Mouse (Mus musculus) mature B cell (primary cell): ENCODE results near the gene Mapk1ip1l.

Experiments
- in situ Hi-C: fragments of 300-500 bp; cut with MboI; formaldehyde crosslinking; loops from 2 replicates; pipeline ENCODE4 v1.14.3; 2019

Mapk1ip1l gene

DNA sequence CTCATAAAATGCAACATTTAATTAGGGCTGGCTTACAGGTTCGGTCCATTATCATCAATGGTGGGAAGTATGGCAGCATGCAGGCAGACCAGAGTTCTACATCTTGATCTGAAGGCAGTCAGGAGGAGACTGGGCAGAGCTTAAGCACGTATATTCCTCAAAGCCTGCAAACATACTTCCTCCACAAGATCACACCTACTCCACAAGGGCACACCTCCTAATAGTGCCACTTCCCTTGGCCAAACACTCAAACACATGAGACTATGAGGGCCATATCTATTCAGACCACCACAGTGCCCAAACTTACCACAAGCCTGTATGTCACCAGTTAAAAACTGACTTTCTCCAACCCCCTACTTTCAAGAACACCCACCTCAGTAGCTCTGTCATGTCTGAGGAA is 63.4 kb downstream of the Mapk1ip1l start:
- in situ Hi-C loops, result no loop called here

DNA sequence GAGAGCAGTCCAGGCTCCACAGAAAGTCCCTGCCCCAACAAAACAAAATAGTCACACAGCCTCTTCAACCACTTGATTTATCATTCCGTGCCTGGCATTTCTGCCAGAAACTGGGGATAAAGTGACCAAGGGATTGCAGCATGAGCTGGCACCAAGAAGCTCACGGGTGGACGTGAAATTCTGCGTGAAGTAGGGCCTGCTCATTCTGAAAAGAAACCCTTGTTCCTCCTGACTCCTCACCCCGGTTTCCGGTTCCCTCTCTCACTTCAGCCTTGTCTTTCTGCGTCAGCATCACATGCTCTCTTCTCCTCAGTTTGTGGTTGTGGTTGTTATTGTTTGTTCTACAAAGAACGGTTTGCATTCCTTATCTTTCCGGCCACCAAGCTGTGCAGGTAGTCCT is 63.8 kb downstream of the Mapk1ip1l start:
- in situ Hi-C loops, result no loop called here

DNA sequence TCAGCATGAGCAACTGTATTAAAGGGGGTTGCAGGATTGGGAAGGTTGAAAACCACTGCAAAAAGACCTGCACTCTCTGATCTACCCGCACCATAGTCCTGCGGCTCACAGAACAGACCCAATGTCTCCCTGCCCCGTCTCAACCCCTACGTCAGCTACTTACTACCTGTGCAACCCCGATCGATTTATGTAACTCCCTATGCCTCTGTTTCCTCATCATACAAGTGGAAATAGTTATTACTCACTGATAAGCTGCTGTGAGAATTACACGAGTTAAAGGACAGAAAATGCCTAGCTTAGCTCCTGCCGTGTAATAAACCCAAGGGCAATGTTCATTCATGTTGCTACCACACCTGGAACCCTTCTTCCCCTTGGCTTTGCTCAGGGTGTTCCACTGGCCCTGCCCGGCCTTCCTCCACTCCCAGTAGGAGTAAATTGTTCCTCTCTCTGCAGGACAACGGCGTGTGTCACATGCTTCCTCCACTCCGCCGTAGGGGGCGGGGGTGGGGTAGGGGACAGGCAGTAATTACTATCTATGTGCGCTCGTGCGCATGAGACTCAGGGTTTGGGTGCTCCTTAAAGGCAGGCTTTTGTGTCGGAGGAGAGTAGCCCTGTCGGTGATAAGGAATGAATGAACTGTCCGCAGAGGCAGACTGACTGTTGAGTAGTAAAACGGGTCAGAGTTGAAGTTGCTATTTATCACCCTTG is 66.8 kb downstream of the Mapk1ip1l start:
- in situ Hi-C loops, result no loop called here

DNA sequence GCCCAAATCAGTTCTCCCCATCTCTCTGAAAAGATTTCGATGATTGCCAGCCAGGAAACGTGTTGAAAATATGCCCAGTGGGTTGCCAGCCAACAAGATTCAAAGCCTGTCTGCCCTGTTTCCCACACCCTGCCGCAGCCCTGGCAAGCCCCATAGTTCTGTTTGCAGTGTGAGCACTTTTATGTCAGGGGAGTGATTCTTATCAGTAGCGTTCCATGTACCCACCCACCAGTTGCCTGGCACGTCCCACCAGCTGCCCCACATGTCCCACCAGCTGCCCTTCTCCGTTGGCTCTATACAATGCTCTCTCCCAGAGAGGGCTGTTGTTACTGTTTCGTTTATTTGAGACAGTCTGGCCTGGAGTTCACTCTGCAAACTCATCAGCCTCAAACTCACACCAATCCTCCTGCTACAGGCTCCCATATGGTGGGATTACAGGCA is 68.8 kb downstream of the Mapk1ip1l start:
- in situ Hi-C loops, result no loop called here

DNA sequence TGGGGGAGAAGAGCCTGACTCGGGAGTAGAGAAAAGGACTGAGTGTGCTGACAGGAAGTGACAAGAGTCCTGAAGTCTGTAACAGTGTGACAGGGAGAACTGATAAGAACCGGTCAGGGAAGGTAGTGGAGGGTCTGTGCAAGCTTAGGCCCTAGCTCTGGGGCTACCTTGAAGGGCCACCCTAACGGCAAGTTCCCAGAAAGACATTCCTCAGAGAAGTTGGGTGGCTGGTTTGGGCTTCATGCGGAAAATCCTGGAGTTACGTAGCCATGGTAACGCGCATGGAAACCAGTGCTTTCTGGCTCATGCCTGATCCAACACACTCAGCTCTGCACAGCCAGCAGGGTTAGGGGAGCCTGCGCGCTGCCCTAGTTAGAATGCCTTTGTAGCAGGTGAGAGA is 69.4 kb downstream of the Mapk1ip1l start, which contains the start of gene Lgals3:
TSS of gene Lgals3 (plus strand) at position 291 of the 400 bp plus-strand sequence.
- in situ Hi-C loops, result no loop called here

DNA sequence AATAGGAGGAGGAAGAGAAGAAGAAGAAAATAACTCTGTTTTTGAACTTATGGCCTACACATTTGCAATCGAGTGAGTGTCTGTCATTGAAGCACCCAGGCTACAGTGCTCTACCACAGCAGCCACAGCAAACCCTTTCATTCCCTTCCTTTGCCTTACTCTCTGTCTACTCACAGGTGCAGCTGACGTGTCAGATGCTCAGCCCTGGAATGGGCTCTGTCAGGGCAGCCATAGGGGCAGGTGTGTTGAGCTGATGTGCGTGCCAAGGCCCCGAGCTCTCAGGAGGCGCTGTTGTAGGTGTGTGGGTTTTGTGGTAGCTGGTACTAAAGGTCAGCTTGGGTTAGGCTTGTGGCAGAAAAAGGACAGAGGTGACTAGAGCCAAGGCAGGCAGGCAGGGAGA is 71.7 kb downstream of the Mapk1ip1l start:
- in situ Hi-C loops, result no loop called here

DNA sequence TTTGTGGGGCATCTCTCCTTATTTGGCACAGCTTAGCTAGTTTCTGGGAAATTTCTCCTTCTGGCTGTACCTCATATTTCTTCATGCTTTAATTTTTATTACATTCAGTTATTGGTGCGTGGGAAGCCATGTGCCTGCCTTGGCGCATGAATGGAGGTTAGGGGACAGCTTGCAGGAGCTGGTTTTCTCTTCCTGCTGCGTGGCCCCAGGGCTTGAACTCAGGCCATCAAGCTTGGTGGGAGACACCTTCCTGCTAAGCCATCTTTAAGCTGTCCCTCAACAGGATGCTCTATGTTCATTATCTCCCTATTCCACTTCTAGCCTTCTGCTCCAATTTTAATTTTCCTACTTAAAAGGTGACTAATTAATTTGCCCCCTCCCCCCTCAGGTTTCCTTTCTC is 72.7 kb downstream of the Mapk1ip1l start:
- in situ Hi-C loops, result no loop called here

DNA sequence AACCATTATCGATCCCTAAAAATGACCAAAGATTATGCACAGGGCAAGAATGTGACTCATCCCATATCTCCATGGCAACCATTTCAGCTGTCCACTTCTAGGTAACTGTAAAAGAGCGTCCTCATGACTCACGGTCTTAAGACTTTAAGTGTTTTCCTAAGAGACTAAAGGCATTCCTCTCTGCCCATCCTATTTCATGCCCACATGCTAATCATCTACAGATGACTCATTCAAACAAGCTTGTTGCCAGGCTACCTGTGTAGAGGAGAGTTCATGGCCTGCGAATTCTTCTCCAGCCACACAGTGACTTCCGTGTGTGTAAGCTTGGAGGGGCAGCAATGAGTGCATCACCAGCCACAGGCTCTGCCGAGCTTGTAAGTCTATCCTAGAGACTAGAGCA is 73.6 kb downstream of the Mapk1ip1l start:
- in situ Hi-C loops, result no loop called here
